Mouse (Mus musculus) neural tube, embryonic 11.5 days (tissue): ENCODE data around the gene Sorcs1. TPM values are rescaled to one million over a fixed set of nuclear protein-coding genes. Genes with fewer than 3 reads are reported as not detected.

Source experiments
- ATAC-seq: fragments of 200-750 bp; cut with Nextera tagmentation; 2 replicates; pipeline ENCODE4 v1.8.0; 2017; ENCODE audit warnings: moderate number of reproducible peaks, mild to moderate bottlenecking, moderate TSS enrichment, moderate library complexity; ENCODE audit not compliant: insufficient read depth, low FRiP score, low TSS enrichment
- DNase-seq: peaks from one replicate; pipeline ENCODE4 v3.0.0-alpha.2; 2015; ENCODE audit warnings: low spot score
- H3K27ac ChIP-seq: fragments of 300-500 bp; sonication (generic); 2 replicates; pipeline ENCODE4 v1.5.1; 2014; ENCODE audit warnings: low read depth, mild to moderate bottlenecking, low read length
- H3K27me3 ChIP-seq: fragments of 300-500 bp; sonication (generic); 2 replicates; pipeline ENCODE4 v1.6.1; 2014; ENCODE audit warnings: mild to moderate bottlenecking, low read length, mixed read lengths; ENCODE audit not compliant: control insufficient read depth, insufficient read depth
- H3K36me3 ChIP-seq: fragments of 300-500 bp; sonication (generic); 2 replicates; pipeline ENCODE4 v1.6.1; 2014; ENCODE audit warnings: mild to moderate bottlenecking, low read length, moderate library complexity, mixed read lengths; ENCODE audit not compliant: control insufficient read depth, insufficient read depth
- H3K4me1 ChIP-seq: fragments of 300-500 bp; sonication (generic); 2 replicates; pipeline ENCODE4 v1.6.1; 2014; ENCODE audit warnings: low read length, mixed read lengths; ENCODE audit not compliant: control insufficient read depth, insufficient read depth
- H3K4me2 ChIP-seq: fragments of 300-500 bp; sonication (generic); 2 replicates; pipeline ENCODE4 v1.6.1; 2014; ENCODE audit warnings: low read depth, mild to moderate bottlenecking, moderate library complexity
- H3K4me3 ChIP-seq: fragments of 300-500 bp; sonication (generic); 2 replicates; pipeline ENCODE4 v1.5.1; 2014; ENCODE audit warnings: low read depth, low read length
- H3K9ac ChIP-seq: fragments of 300-500 bp; sonication (generic); 2 replicates; pipeline ENCODE4 v1.6.1; 2014; ENCODE audit warnings: mild to moderate bottlenecking, low read length
- H3K9me3 ChIP-seq: fragments of 300-500 bp; sonication (generic); 2 replicates; pipeline ENCODE4 v1.6.1; 2016; ENCODE audit warnings: low read length; ENCODE audit not compliant: control insufficient read depth
- WGBS: fragments of 180-500 bp; shearing (Covaris S2); extraction: QIAGEN DNeasy Blood & Tissue Kit; methylation state at CpG from one replicate; pipeline ENCODE4 v1.1.7; 2014; 5-methylcytosine and 5-hydroxymethylcytosine counted together
- polyA plus RNA-seq: library from polyadenylated mRNA; unstranded; fragments of >200 nt; fragmentation: Nextera tagmentation; extraction: Ambion mirVana; gene quantifications from 2 replicates; pipeline ENCODE4 v1.2.1, GENCODE M21; 2014

Sorcs1 gene
- polyA plus RNA-seq, 1 experiment from 2014 or later = 2.9 TPM

DNA sequence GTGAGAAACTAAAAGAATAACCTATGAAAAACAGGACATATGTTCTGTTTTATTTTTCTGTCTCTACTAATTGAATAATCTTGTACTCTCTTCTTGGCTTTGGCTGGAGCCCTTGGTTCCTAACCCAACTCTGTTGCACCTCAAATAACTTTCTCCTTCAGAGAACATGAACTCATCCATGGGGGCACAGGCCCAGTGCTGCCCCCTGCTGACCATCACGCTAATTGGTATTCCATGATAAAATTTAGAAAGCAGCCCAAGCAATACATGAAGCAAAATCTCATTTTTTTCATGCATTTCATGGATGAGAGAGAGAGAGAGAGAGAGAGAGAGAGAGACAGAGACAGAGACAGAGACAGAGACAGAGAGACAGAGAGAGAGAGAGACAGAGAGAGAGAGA, 255.5 kb downstream of the Sorcs1 start:
- no peak for ATAC-seq
- H3K36me3 ChIP-seq = no peaks in the 10 kb centered on the region
- no peak overlapping the region for H3K9ac ChIP-seq
- no peaks in the 10 kb centered on the region for H3K9me3 ChIP-seq
- no peak overlapping the region for H3K27ac ChIP-seq
- H3K4me1 ChIP-seq = no peaks in the 10 kb centered on the region
- no peaks in the 10 kb centered on the region for H3K27me3 ChIP-seq
- no peak overlapping the region for H3K4me2 ChIP-seq
- 71% methylated on average over 1 of the region's 1 CpGs for WGBS
- H3K4me3 ChIP-seq = no peak overlapping the region
- DNase-seq = no peak

- no peak overlapping the region for H3K9ac ChIP-seq
- no peaks in the 10 kb centered on the region for H3K4me1 ChIP-seq
- no peak for DNase-seq
- H3K36me3 ChIP-seq = no peaks in the 10 kb centered on the region
- ATAC-seq = no peak
- H3K4me3 ChIP-seq = no peak overlapping the region
- H3K4me2 ChIP-seq = no peak overlapping the region
- H3K27ac ChIP-seq = no peak overlapping the region
- H3K9me3 ChIP-seq = no peaks in the 10 kb centered on the region
- 63% methylated on average over 14 of the region's 14 CpGs for WGBS
- H3K27me3 ChIP-seq = no peaks in the 10 kb centered on the region
These were observed 259.3 kb downstream of the Sorcs1 start for GRCm38 (mm10) chr19:50418962-50419720.

GRCm38 (mm10) chr19:50410561-50410960, 267.9 kb downstream of the Sorcs1 start:
- 90% methylated on average over 3 of the region's 3 CpGs for WGBS
- H3K4me1 ChIP-seq = no peaks in the 10 kb centered on the region
- no peak overlapping the region for H3K27ac ChIP-seq
- ATAC-seq (no peak), DNase-seq (no peak)
- no peak overlapping the region for H3K4me3 ChIP-seq
- H3K27me3 ChIP-seq = no peaks in the 10 kb centered on the region
- H3K9ac ChIP-seq = no peak overlapping the region
- H3K9me3 ChIP-seq = no peaks in the 10 kb centered on the region
- no peaks in the 10 kb centered on the region for H3K36me3 ChIP-seq
- H3K4me2 ChIP-seq = no peak overlapping the region

DNA sequence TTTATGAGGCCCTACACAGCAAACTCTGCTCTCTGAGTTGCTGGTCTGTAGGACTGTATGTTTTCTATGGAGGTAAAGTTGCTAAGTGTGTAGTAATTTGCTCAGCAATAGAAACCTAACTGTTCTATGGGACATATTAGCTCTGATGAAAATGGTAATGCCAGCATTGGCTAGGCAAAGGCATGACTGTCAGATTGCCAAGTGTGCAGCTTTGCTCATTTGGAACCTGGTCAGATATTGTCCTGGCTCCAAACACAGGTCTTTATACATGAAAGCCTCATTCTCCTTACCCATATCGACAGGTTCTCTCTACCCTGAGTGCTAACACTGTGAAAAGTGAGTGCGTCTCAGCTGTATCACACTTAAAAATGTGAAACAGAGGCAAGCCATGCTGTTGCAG, 280.1 kb downstream of the Sorcs1 start:
- H3K9ac ChIP-seq = no peak overlapping the region
- H3K36me3 ChIP-seq = no peaks in the 10 kb centered on the region
- no peaks in the 10 kb centered on the region for H3K9me3 ChIP-seq
- H3K27ac ChIP-seq = no peak overlapping the region
- H3K4me2 ChIP-seq = no peak overlapping the region
- DNase-seq (no peak), ATAC-seq (no peak)
- no peak overlapping the region for H3K4me3 ChIP-seq
- H3K27me3 ChIP-seq = no peaks in the 10 kb centered on the region
- WGBS = 91% methylated on average over 2 of the region's 2 CpGs
- no peaks in the 10 kb centered on the region for H3K4me1 ChIP-seq

- Histone ChIP-seq H3K27ac (no peak overlapping the region), H3K36me3 (no peaks in the 10 kb centered on the region), H3K4me2 (no peak overlapping the region), H3K9ac (no peak overlapping the region), H3K27me3 (no peaks in the 10 kb centered on the region), H3K4me1 (no peaks in the 10 kb centered on the region), H3K4me3 (no peak overlapping the region), H3K9me3 (no peaks in the 10 kb centered on the region)
- DNase-seq = no peak
- 91% methylated on average over 6 of the region's 6 CpGs for WGBS
- no peak for ATAC-seq
These were observed 282.7 kb downstream of the Sorcs1 start for GRCm38 (mm10) chr19:50395731-50396130.

DNA sequence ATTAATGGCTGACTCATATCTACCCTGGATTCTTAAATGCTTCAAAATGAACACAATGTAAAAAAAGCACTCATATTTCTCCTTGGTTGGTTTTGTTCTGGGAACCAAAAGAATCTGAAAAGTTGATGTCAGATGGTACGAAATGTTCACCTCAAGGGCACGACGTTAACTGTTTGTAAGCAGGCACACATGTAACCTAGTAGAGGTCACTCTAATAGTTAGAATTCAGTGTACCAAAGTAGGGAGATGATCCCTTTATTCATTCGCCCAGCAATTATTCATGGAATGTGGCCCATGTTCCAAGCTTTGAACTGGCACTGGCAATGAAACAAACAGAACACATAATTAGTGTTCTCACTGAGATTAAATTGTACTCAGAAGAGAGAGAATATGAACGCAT, 284.3 kb downstream of the Sorcs1 start:
- no peak overlapping the region for H3K4me3 ChIP-seq
- no peak overlapping the region for H3K9ac ChIP-seq
- H3K4me1 ChIP-seq = no peaks in the 10 kb centered on the region
- H3K27ac ChIP-seq = no peak overlapping the region
- ATAC-seq = no peak
- no peaks in the 10 kb centered on the region for H3K9me3 ChIP-seq
- H3K4me2 ChIP-seq = no peak overlapping the region
- no peaks in the 10 kb centered on the region for H3K36me3 ChIP-seq
- H3K27me3 ChIP-seq = no peaks in the 10 kb centered on the region
- DNase-seq = no peak
- 84% methylated on average over 5 of the region's 5 CpGs for WGBS

GRCm38 (mm10) chr19:50389925-50390552, 288.4 kb downstream of the Sorcs1 start:
- DNase-seq = no peak
- no peak overlapping the region for H3K4me2 ChIP-seq
- ATAC-seq = no peak
- WGBS = 80% methylated on average over 9 of the region's 9 CpGs
- no peak overlapping the region for H3K9ac ChIP-seq
- peaks cover 3% of the 10 kb centered on the region for H3K9me3 ChIP-seq
- no peak overlapping the region for H3K27ac ChIP-seq
- no peaks in the 10 kb centered on the region for H3K27me3 ChIP-seq
- H3K36me3 ChIP-seq = no peaks in the 10 kb centered on the region
- H3K4me3 ChIP-seq = no peak overlapping the region
- H3K4me1 ChIP-seq = no peaks in the 10 kb centered on the region

DNA sequence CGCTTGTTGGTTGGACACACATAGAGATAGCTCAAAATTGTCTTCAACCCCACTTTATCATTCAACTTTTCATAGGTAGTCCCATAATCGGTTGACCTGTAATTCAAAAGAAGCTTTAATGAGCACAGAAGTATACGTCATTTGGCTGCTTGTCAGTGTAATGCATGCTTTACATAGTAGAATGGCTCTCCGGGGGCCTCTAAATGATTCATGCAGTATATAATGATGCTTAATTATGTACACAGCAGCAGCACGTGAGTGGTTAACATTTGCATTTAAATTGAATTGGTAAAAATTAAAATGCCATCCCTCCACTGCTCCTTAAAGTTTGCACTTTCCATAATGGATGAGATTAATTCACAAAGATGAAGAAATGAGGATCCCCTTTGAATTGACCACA, 299.5 kb downstream of the Sorcs1 start:
- Histone ChIP-seq H3K9ac (no peak overlapping the region), H3K27me3 (no peaks in the 10 kb centered on the region), H3K4me3 (no peak overlapping the region), H3K4me2 (no peak overlapping the region), H3K27ac (no peak overlapping the region), H3K4me1 (no peaks in the 10 kb centered on the region), H3K9me3 (no peaks in the 10 kb centered on the region), H3K36me3 (no peaks in the 10 kb centered on the region)
- ATAC-seq = no peak
- WGBS = 72% methylated on average over 5 of the region's 5 CpGs
- DNase-seq = no peak

DNA sequence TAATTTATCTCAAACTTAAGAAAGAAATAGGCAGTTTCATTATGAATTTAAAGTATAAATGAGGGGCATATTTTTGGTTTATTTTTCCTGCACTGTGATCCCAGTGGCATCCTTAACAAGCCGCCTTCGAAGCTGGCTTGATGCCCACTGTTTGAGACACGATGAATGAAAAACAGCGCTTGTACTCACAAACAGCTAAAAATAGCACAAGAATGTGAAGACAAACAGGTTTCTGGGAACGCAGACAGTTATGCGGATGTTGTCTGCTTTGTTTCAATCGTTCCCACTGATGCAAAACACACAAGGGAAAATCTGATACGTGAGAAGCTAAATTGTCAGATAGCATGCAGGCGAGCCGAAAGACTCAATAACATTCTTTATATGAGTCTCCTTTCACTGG, 303.7 kb downstream of the Sorcs1 start:
- Histone ChIP-seq H3K4me1 (no peaks in the 10 kb centered on the region), H3K36me3 (no peaks in the 10 kb centered on the region), H3K27me3 (no peaks in the 10 kb centered on the region), H3K27ac (no peak overlapping the region), H3K9ac (no peak overlapping the region), H3K4me3 (no peak overlapping the region), H3K9me3 (no peaks in the 10 kb centered on the region), H3K4me2 (no peak overlapping the region)
- ATAC-seq (no peak), DNase-seq (no peak)
- 89% methylated on average over 10 of the region's 10 CpGs for WGBS
